ENCODE assay signal across 30 mouse cellular contexts in the genomic region with DNA sequence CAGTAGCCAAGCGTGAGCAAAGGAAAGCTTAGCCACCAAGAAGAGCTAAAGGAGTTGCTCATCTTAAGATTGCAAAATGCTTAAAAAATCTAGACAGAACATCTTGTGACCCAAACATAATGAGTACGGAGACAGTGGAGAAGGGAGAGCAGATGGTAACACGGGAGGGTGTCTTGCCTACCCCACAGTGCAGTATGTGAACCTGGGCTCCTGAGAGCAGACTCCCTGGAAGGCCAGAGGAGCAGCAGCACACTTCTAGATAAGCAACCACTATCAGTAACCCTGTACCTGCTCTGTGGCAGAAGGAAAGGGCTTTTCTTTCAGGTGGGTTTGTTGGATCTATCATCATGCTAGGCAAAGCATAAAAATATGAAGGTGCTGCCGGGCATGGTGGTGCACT. TPM values are rescaled to one million over a fixed set of nuclear protein-coding genes. Genes with fewer than 3 reads are reported as not detected.
DNase-seq lines count a peak whose midpoint lies in the region; TF ChIP-seq lines count a peak whose summit lies in the region.
"Had no signal": no experiment of that assay in that cellular context is flagged by ENCODE, and none has a peak within 500 bp of the region (broad histone marks: within the 10 kb centered on the region; RNA-seq: fewer than 3 reads in every experiment).

No protein-coding gene starts in this region.

- no peak overlapping the region for H3K4me3 ChIP-seq in gastrocnemius, adult 2 months
- H3K4me3 ChIP-seq: embryonic facial prominence, embryonic 13.5 days; forebrain, embryonic 10.5 days; forebrain, embryonic 15.5 days; heart, embryonic 13.5 days; hindbrain, embryonic 10.5 days; hindbrain, embryonic 15.5 days; liver, embryonic 15.5 days; lung, embryonic 15.5 days; midbrain, embryonic 12.5 days; myocyte; neural tube, embryonic 12.5 days; stomach, embryonic 15.5 days had no signal

- TF ChIP-seq CTCF in gastrocnemius, adult 2 months (IDR thresholded peaks at IDR 0.05) = no peak

- intact Hi-C loops in gastrocnemius, adult 2 months (cut with DNase I) = no loop called here

- DNase-seq in layer of hippocampus, adult 11-12 months (ENCODE audit: low spot score) = peak; percentile 25
- DNase-seq in layer of hippocampus, adult 9-11 months = no peak
- DNase-seq in cerebellum, adult 11 months = peak; percentile 38
- DNase-seq in cerebellum, adult 9-10 months = peak; percentile 72
- peak; percentile 37 to 53 for DNase-seq in cerebellum, postnatal 36 days
- DNase-seq in gastrocnemius, adult 2 months = no peak
- no peak for DNase-seq in adrenal gland, postnatal 25 days
- no peak for DNase-seq in embryo, embryonic 9.5 days (ENCODE audit: extremely low spot score)
- DNase-seq: adrenal gland, postnatal 14 days; embryo, embryonic 11 days; gastrocnemius, postnatal 10 days; heart, postnatal 10 days; kidney, adult 18-20 months; kidney, postnatal 36 days; layer of hippocampus, postnatal 36 days; liver; lung, postnatal 36 days; thymus, postnatal 25 days had no signal

- no peak overlapping the region for H3K27ac ChIP-seq in gastrocnemius, adult 2 months
- H3K27ac ChIP-seq: embryonic facial prominence, embryonic 13.5 days; forebrain, embryonic 10.5 days; forebrain, embryonic 15.5 days; heart, embryonic 13.5 days; hindbrain, embryonic 10.5 days; hindbrain, embryonic 15.5 days; liver, embryonic 15.5 days; lung, embryonic 15.5 days; midbrain, embryonic 12.5 days; neural tube, embryonic 12.5 days; stomach, embryonic 15.5 days had no signal

RNA-seq across cellular contexts. Expression of a gene that starts 37.7 kb away (rescaled TPM):
- 10 to 100 TPM; 35.1 to 39.7 TPM for total RNA-seq in gastrocnemius, adult 2 months (2021)
- total RNA-seq in adrenal gland, postnatal 25 days (2021) = 52.0 and 57.2 TPM in 2 replicates

RNA-seq across cellular contexts. Expression of a gene that starts 39.7 kb away (rescaled TPM):
- total RNA-seq in gastrocnemius, adult 2 months (2021) = 10 to 100 TPM in 1 of 2 experiments, 1 to 10 TPM in 1; 6.9 to 10.4 TPM
- 15.4 and 17.2 TPM in 2 replicates for total RNA-seq in adrenal gland, postnatal 25 days (2021)

RNA-seq across cellular contexts. Expression of a gene that starts 50.5 kb away (rescaled TPM):
- total RNA-seq in gastrocnemius, adult 2 months (2021) = 1 to 10 TPM; 8.4 to 8.8 TPM
- total RNA-seq in adrenal gland, postnatal 25 days (2021) = 38.1 and 45.6 TPM in 2 replicates

RNA-seq across cellular contexts. Expression of a gene that starts 56.5 kb away (rescaled TPM):
- total RNA-seq in gastrocnemius, adult 2 months (2021) = 100 to 1,000 TPM; 147 to 152 TPM
- total RNA-seq in adrenal gland, postnatal 25 days (2021) = 412 and 427 TPM in 2 replicates

Comparison
In these comparisons a context has a peak if more than half of its experiments do, and no peak if none do; other contexts are left out.
1. DNase-seq: peak in layer of hippocampus, adult 11-12 months (single experiment), cerebellum, adult 11 months (single experiment), cerebellum, adult 9-10 months (single experiment) and cerebellum, postnatal 36 days (2 of 2); none in layer of hippocampus, adult 9-11 months (single experiment), gastrocnemius, adult 2 months (single experiment), adrenal gland, postnatal 25 days (single experiment) and embryo, embryonic 9.5 days (single experiment).